Mouse (Mus musculus) CH12.LX (cell line): ENCODE measurements at regions not wholly inside any gene's neighbourhood (a gene's known extent, or its start where the extent isn't known, plus 50 kb on each side); places are given as distances from the start of the nearest gene placed in this dataset.

Source experiments
- DNase-seq: peaks from one replicate; pipeline ENCODE4 v3.0.0-alpha.2; 2013; ENCODE audit errors: extremely low read depth
- H3K27ac ChIP-seq: 2 replicates; pipeline ENCODE4 v1.5.1; 2012; ENCODE audit warnings: low read depth, mild to moderate bottlenecking, control low read depth, moderate library complexity; ENCODE audit not compliant: insufficient read depth
- H3K27me3 ChIP-seq: replicated peaks from 2 replicates; pipeline ENCODE3; 2012; ENCODE audit warnings: inconsistent platforms
- H3K36me3 ChIP-seq, 2 experiments: replicated peaks in 1 of 2; 2 replicates each; pipeline versions ENCODE3 to v1.6.1; 2012; ENCODE audit warnings: inconsistent platforms in 1 of 2, low read length in 1 of 2, mild to moderate bottlenecking in 1 of 2, mixed read lengths in 1 of 2, moderate library complexity in 1 of 2; ENCODE audit not compliant: control insufficient read depth in 1 of 2, insufficient read depth in 1 of 2
- H3K4me1 ChIP-seq, 2 experiments: 2 replicates each; pipeline ENCODE4 v1.6.1; 2012; ENCODE audit warnings: inconsistent platforms in 1 of 2, moderate library complexity in 1 of 2; ENCODE audit not compliant: insufficient read depth in 2 of 2, control insufficient read depth in 1 of 2
- H3K4me2 ChIP-seq: 2 replicates; pipeline ENCODE4 v1.6.1; 2012; ENCODE audit warnings: low read depth, mild to moderate bottlenecking, control low read depth; ENCODE audit not compliant: poor library complexity, insufficient read depth, severe bottlenecking
- H3K4me3 ChIP-seq, 3 experiments: fragments of 150-350 bp in 1 of 3; sonication (generic) in 1 of 3; replicated peaks in 1 of 3; 2 replicates each; pipeline versions ENCODE3 to v1.5.1; 2011 to 2012; ENCODE audit warnings: low read depth in 2 of 3, low read length in 2 of 3, mild to moderate bottlenecking in 2 of 3, moderate library complexity in 2 of 3, control low read depth in 1 of 3, improper control_type of control experiment in 1 of 3, inconsistent platforms in 1 of 3, mixed read lengths in 1 of 3; ENCODE audit not compliant: poor library complexity in 1 of 3
- H3K79me2 ChIP-seq: replicated peaks from 2 replicates; pipeline ENCODE4 v1.6.1; 2012; ENCODE audit warnings: mild to moderate bottlenecking, moderate library complexity; ENCODE audit not compliant: control insufficient read depth, poor library complexity, insufficient read depth, severe bottlenecking; ENCODE audit errors: extremely low read depth
- H3K9ac ChIP-seq: 2 replicates; pipeline ENCODE4 v1.6.1; 2012; ENCODE audit warnings: low read depth, mild to moderate bottlenecking, control low read depth, moderate library complexity; ENCODE audit not compliant: insufficient read depth
- H3K9me3 ChIP-seq: replicated peaks from 2 replicates; pipeline ENCODE3; 2012; ENCODE audit warnings: low read length, inconsistent platforms, mixed read lengths
- BHLHE40 ChIP-seq: IDR thresholded peaks from 2 replicates; pipeline ENCODE4 v1.6.1; 2011; ENCODE audit warnings: mild to moderate bottlenecking, low read depth, low read length, improper control_type of control experiment
- CHD1 ChIP-seq: IDR thresholded peaks from 2 replicates; pipeline ENCODE4 v1.6.1; 2012; ENCODE audit warnings: low read depth, low read length, improper control_type of control experiment, inconsistent platforms
- CHD2 ChIP-seq: IDR thresholded peaks from 2 replicates; pipeline ENCODE4 v1.6.1; 2011; ENCODE audit warnings: low read length, improper control_type of control experiment
- CTCF ChIP-seq, 2 experiments: IDR thresholded peaks in 1 of 2; conservative IDR thresholded peaks in 1 of 2; 2 replicates each; pipeline ENCODE4 v1.5.1; 2011 to 2012; ENCODE audit warnings: low read depth in 2 of 2, low read length in 2 of 2, improper control_type of control experiment in 1 of 2, inconsistent platforms in 1 of 2, mild to moderate bottlenecking in 1 of 2, moderate library complexity in 1 of 2
- ELF1 ChIP-seq: IDR thresholded peaks from 2 replicates; pipeline ENCODE4 v1.6.1; 2014; ENCODE audit warnings: low read depth, mild to moderate bottlenecking, inconsistent platforms, low read length, improper control_type of control experiment
- ETS1 ChIP-seq: conservative IDR thresholded peaks from 2 replicates; pipeline ENCODE4 v1.6.1; 2012; ENCODE audit warnings: low read depth, mild to moderate bottlenecking, inconsistent platforms, low read length, improper control_type of control experiment, moderate library complexity
- GABPA ChIP-seq: IDR thresholded peaks from 2 replicates; pipeline ENCODE4 v1.6.1; 2012; ENCODE audit warnings: low read depth, low read length, improper control_type of control experiment, inconsistent platforms; ENCODE audit not compliant: insufficient replicate concordance
- HCFC1 ChIP-seq: IDR thresholded peaks from 2 replicates; pipeline ENCODE4 v1.6.1; 2012; ENCODE audit warnings: low read depth, mild to moderate bottlenecking, inconsistent platforms, low read length, improper control_type of control experiment
- IRF4 ChIP-seq: IDR thresholded peaks from 2 replicates; pipeline ENCODE4 v1.6.1; 2014; ENCODE audit warnings: low read depth, mild to moderate bottlenecking, inconsistent platforms, low read length, improper control_type of control experiment
- JUN ChIP-seq: IDR thresholded peaks from 2 replicates; pipeline ENCODE4 v1.6.1; 2011; ENCODE audit warnings: low read depth, mild to moderate bottlenecking, low read length, improper control_type of control experiment, moderate library complexity; ENCODE audit not compliant: insufficient read depth
- JUND ChIP-seq: conservative IDR thresholded peaks from 2 replicates; pipeline ENCODE4 v1.6.1; 2011; ENCODE audit warnings: low read depth, low read length, improper control_type of control experiment
- KAT2A ChIP-seq: IDR thresholded peaks from 2 replicates; pipeline ENCODE4 v1.6.1; 2012; ENCODE audit warnings: low read length, improper control_type of control experiment, inconsistent platforms; ENCODE audit not compliant: insufficient replicate concordance
- MAFK ChIP-seq: IDR thresholded peaks from 2 replicates; pipeline ENCODE4 v1.6.1; 2011; ENCODE audit warnings: low read length, improper control_type of control experiment; ENCODE audit not compliant: insufficient replicate concordance
- MAX ChIP-seq: IDR thresholded peaks from 2 replicates; pipeline ENCODE4 v1.6.1; 2011; ENCODE audit warnings: low read length, improper control_type of control experiment
- MEF2A ChIP-seq: IDR thresholded peaks from 2 replicates; pipeline ENCODE4 v1.6.1; 2014; ENCODE audit warnings: low read depth, mild to moderate bottlenecking, inconsistent platforms, low read length, improper control_type of control experiment, borderline replicate concordance
- MXI1 ChIP-seq: IDR thresholded peaks from 2 replicates; pipeline ENCODE4 v1.6.1; 2011; ENCODE audit warnings: mild to moderate bottlenecking, low read depth, low read length, improper control_type of control experiment
- MYC ChIP-seq: IDR thresholded peaks from 2 replicates; pipeline ENCODE4 v1.6.1; 2011; ENCODE audit warnings: low read depth, mild to moderate bottlenecking, improper control_type of control experiment, low read length
- POLR2A ChIP-seq: IDR thresholded peaks from 2 replicates; pipeline ENCODE4 v1.6.1; 2011; ENCODE audit warnings: low read depth, mild to moderate bottlenecking, improper control_type of control experiment, low read length
- POLR2AphosphoS2 ChIP-seq: IDR thresholded peaks from 2 replicates; pipeline ENCODE4 v1.6.1; 2011; ENCODE audit warnings: low read depth, low read length, improper control_type of control experiment
- RAD21 ChIP-seq: IDR thresholded peaks from 2 replicates; pipeline ENCODE4 v1.6.1; 2011; ENCODE audit warnings: low read depth, mild to moderate bottlenecking, low read length, improper control_type of control experiment, moderate library complexity
- SIN3A ChIP-seq: IDR thresholded peaks from 2 replicates; pipeline ENCODE4 v1.6.1; 2012; ENCODE audit warnings: low read length, improper control_type of control experiment, inconsistent platforms
- SMC3 ChIP-seq: IDR thresholded peaks from 2 replicates; pipeline ENCODE4 v1.6.1; 2011; ENCODE audit warnings: low read depth, low read length, improper control_type of control experiment
- TBP ChIP-seq: conservative IDR thresholded peaks from 2 replicates; pipeline ENCODE4 v1.6.1; 2011; ENCODE audit warnings: low read depth, low read length, improper control_type of control experiment
- TCF12 ChIP-seq: IDR thresholded peaks from 2 replicates; pipeline ENCODE4 v1.6.1; 2014; ENCODE audit warnings: low read depth, mild to moderate bottlenecking, inconsistent platforms, low read length, improper control_type of control experiment
- UBTF ChIP-seq: IDR thresholded peaks from 2 replicates; pipeline ENCODE4 v1.6.1; 2012; ENCODE audit warnings: low read depth, mild to moderate bottlenecking, inconsistent platforms, low read length, improper control_type of control experiment, moderate library complexity
- USF1 ChIP-seq: IDR thresholded peaks from 2 replicates; pipeline ENCODE4 v1.6.1; 2014; ENCODE audit warnings: low read depth, mild to moderate bottlenecking, inconsistent platforms, low read length, improper control_type of control experiment
- USF2 ChIP-seq: conservative IDR thresholded peaks from 2 replicates; pipeline ENCODE4 v1.6.1; 2011; ENCODE audit warnings: low read depth, low read length, improper control_type of control experiment
- ZC3H11A ChIP-seq: IDR thresholded peaks from 2 replicates; pipeline ENCODE4 v1.6.1; 2012; ENCODE audit warnings: low read depth, mild to moderate bottlenecking, inconsistent platforms, low read length, improper control_type of control experiment
- ZMIZ1 ChIP-seq: IDR thresholded peaks from 2 replicates; pipeline ENCODE4 v1.6.1; 2012; ENCODE audit warnings: low read depth, mild to moderate bottlenecking, inconsistent platforms, low read length, improper control_type of control experiment
- ZNF384 ChIP-seq: IDR thresholded peaks from 2 replicates; pipeline ENCODE4 v1.6.1; 2012; ENCODE audit warnings: low read depth, low read length, improper control_type of control experiment, inconsistent platforms
- dilution Hi-C: fragments of 300-500 bp; cut with MboI; formaldehyde crosslinking; loops from 2 replicates; pipeline ENCODE4 v1.14.3; 2020; ENCODE audit warnings: low sequenced_read_pairs; ENCODE audit not compliant: extremely low pct_unique_long_range_greater_than_20kb, extremely low pct_ligation_motif_present
- in situ Hi-C: fragments of 300-500 bp; cut with MboI; formaldehyde crosslinking; loops from 3 replicates; pipeline ENCODE4 v1.14.3; 2019; ENCODE audit warnings: low sequenced_read_pairs, low pct_ligation_motif_present, low pct_unique_long_range_greater_than_20kb, mixed read lengths

DNA sequence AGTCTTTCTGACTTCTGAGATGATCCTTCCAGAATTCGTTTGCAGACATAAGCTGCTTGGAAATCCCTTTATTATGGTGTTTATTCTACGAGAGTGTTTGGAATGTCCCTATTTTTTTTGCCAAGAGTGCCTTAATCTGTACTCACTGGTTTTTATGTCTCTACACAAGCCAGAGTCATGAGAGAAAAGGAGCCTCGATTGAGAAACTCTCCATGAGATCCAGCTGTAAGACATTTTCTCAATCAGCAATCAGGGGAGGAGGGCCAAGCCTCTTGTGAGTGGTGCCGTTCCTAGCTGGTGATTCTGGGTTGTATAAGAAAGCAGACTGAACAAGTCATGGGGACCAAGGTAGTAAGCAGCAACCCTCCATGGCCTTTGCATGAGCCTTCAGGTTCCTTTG is 117.6 kb upstream of the Rgs17 start:
- Histone ChIP-seq H3K36me3 (no peaks in the 10 kb centered on the region), H3K4me3 (no peak overlapping the region), H3K9me3 (no peaks in the 10 kb centered on the region), H3K27me3 (no peaks in the 10 kb centered on the region), H3K9ac (no peak overlapping the region), H3K4me2 (no peak overlapping the region), H3K79me2 (no peaks in the 10 kb centered on the region), H3K4me1 (no peaks in the 10 kb centered on the region), H3K27ac (no peak overlapping the region)
- DNase-seq = no peak
- dilution Hi-C loops = no loop called here
- TF ChIP-seq ZC3H11A (no peak), JUND (no peak), ETS1 (no peak), TBP (no peak), POLR2A (no peak)
- in situ Hi-C loops = no loop called here

DNA sequence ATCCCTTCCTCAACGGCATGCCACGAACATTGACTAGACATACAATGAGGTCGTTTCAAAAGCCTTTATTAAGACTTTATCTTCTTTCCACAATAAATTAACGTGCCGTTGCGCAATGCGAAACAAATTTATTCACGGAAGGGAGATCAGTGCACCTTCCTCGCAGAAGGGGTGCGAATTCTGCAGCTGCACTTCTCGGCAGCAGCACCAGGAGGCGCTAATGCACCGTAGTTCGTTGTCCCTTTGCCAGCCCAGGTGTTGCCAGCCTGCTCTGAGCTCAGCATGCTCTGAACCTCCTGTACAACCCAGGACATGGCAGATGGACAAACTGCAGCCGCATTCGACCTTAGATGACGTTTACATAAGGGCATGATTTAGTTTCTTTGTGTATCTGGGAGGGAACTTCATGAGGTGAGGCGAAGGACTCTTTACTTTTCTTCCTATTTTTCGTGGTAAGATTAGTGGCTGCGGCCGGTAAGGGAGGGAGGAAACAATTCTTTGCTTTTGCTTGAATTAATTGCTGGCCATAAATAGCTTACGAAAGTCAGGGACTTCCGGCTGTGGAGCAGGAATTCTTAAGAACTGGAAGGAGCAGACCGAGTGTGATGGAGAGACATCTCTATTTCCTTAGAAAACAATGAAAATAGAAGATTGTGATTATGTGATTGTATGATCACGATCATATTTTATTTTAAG is 113.7 kb upstream of the Rgs17 start:
- no peak for TF ChIP-seq JUND
- peak; percentile 43 for TF ChIP-seq ZC3H11A
- no peak for TF ChIP-seq MAX
- no peak for TF ChIP-seq CHD2
- TF ChIP-seq USF2 = no peak
- TF ChIP-seq KAT2A = no peak
- TF ChIP-seq TCF12 = no peak; the same call in 1 of the 2 replicates
- TF ChIP-seq ZMIZ1 = no peak
- TF ChIP-seq CTCF (conservative IDR thresholded peaks at IDR 0.05 in 1 of 2, IDR thresholded peaks at IDR 0.05 in 1 of 2; ENCODE audit: low read depth in 2 of 2, low read length in 2 of 2) = peak; percentile 91 to 96
- TF ChIP-seq IRF4 = no peak
- no peak for TF ChIP-seq GABPA
- TF ChIP-seq ETS1 = no peak
- peak; percentile 88 for TF ChIP-seq SMC3
- no peak for TF ChIP-seq POLR2A
- peak; percentile 44; the same call in 1 of the 2 replicates for TF ChIP-seq BHLHE40
- no peak for TF ChIP-seq POLR2AphosphoS2
- no peak for TF ChIP-seq ELF1
- TF ChIP-seq HCFC1 = no peak
- peak; percentile 93 for TF ChIP-seq RAD21
- 0 out of 2 replicates have a peak, but pooled peaks have one; percentile 17 for TF ChIP-seq MYC
- no peak for TF ChIP-seq ZNF384
- TF ChIP-seq CHD1 = no peak
- no peak for TF ChIP-seq USF1
- TF ChIP-seq TBP = no peak
- no peak for TF ChIP-seq MEF2A
- TF ChIP-seq JUN = no peak
- TF ChIP-seq MAFK = no peak
- no peak for TF ChIP-seq MXI1
- TF ChIP-seq SIN3A = no peak
- TF ChIP-seq UBTF = no peak
- H3K4me1 ChIP-seq = peaks cover 10 to 20% of the 10 kb centered on the region in 2 experiments
- dilution Hi-C loops = no loop called here
- no peaks in the 10 kb centered on the region for H3K79me2 ChIP-seq
- in situ Hi-C loops = no loop called here
- no peak overlapping the region for H3K4me3 ChIP-seq
- H3K4me2 ChIP-seq = peak overlapping the region; percentile 19; the same call in 1 of the 2 replicates
- no peak overlapping the region for H3K27ac ChIP-seq
- H3K9me3 ChIP-seq = no peaks in the 10 kb centered on the region
- DNase-seq = peak; percentile 70
- no peak overlapping the region for H3K9ac ChIP-seq
- no peaks in the 10 kb centered on the region for H3K27me3 ChIP-seq
- no peaks in the 10 kb centered on the region for H3K36me3 ChIP-seq
